In the genomic region with DNA sequence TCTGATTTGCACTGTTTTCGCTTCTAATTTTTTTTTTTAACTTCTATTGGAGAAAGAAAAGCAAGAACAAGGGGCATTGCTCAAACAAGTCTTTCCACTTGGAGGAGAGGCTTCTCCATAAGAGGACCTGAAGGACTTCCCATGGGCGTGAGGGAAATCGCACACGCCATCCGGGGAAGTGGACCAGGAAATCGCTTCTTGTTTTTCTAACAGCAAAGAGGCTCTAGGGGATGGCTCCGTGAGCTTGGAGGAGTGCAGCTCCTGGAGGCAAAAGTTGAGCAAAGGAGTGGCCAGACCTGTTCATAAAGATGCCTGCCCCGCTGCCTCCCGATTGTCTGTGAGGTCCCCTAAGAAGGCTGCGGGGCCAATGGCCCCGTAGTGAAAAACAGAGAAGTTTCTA, we compare ENCODE assay signal across 13 mouse cellular contexts. TPM values are rescaled to one million over a fixed set of nuclear protein-coding genes. Genes with fewer than 3 reads are reported as not detected.
DNase-seq lines count a peak whose midpoint lies in the region; ATAC-seq and TF ChIP-seq lines count a peak whose summit lies in the region.
"Had no signal": no experiment of that assay in that cellular context is flagged by ENCODE, and none has a peak within 500 bp of the region (broad histone marks: within the 10 kb centered on the region; RNA-seq: fewer than 3 reads in every experiment).

No protein-coding gene starts in this region.

- H3K4me3 ChIP-seq in brown adipose tissue, adult 24 weeks (ENCODE audit: insufficient read depth, low read depth, low read length), result peak overlapping the region; percentile 80
- H3K4me3 ChIP-seq in heart, embryonic 16.5 days (ENCODE audit: low read length), result peak overlapping the region; percentile 31
- H3K4me3 ChIP-seq in lung, postnatal 0 days (ENCODE audit: low read depth, low read length), result peak overlapping the region; percentile 45
- H3K4me3 ChIP-seq: hindbrain, embryonic 10.5 days; limb, embryonic 13.5 days had no signal

- peaks cover 24% of the 10 kb centered on the region for H3K4me1 ChIP-seq in brown adipose tissue, adult 24 weeks (ENCODE audit: control insufficient read depth, insufficient read depth, insufficient read length, low read length)
- H3K4me1 ChIP-seq in heart, embryonic 16.5 days (ENCODE audit: control insufficient read depth, insufficient read depth, low read length), result peaks cover 10% of the 10 kb centered on the region
- H3K4me1 ChIP-seq in lung, postnatal 0 days (ENCODE audit: insufficient read depth, low read depth, low read length), result no peaks in the 10 kb centered on the region; the same call in 1 of the 2 replicates
- H3K4me1 ChIP-seq: limb, embryonic 13.5 days had no signal

- H3K9ac ChIP-seq in heart, embryonic 16.5 days (ENCODE audit: low read length), result peak overlapping the region; percentile 12
- peak overlapping the region; percentile 55 for H3K9ac ChIP-seq in lung, postnatal 0 days (replicated peaks; ENCODE audit: low read depth)
- H3K9ac ChIP-seq: limb, embryonic 13.5 days had no signal

- no peaks in the 10 kb centered on the region for H3K36me3 ChIP-seq in heart, embryonic 16.5 days (ENCODE audit: control insufficient read depth, insufficient read depth)
- no peaks in the 10 kb centered on the region for H3K36me3 ChIP-seq in lung, postnatal 0 days (ENCODE audit: insufficient read depth, low read length)
- H3K36me3 ChIP-seq: hindbrain, embryonic 10.5 days; limb, embryonic 13.5 days had no signal

- peak; percentile 52 to 76 for DNase-seq in heart, adult 18-20 months
- DNase-seq in heart, postnatal 10 days, result no peak
- peak; percentile 83 for DNase-seq in lung, postnatal 0 days (ENCODE audit: low spot score)
- no peak for DNase-seq in right cerebral cortex, adult 2 months (ENCODE audit: low spot score in 2 of 2)
- no peak for DNase-seq in Muller cell, postnatal 12 days (ENCODE audit: inconsistent ontology term)
- DNase-seq: cerebellum, adult 9-11 months; right cerebral cortex, postnatal 4 days; thymus, adult 18-20 months had no signal

- peak; percentile 67 for TF ChIP-seq EP300 in lung, postnatal 0 days (IDR thresholded peaks at IDR 0.05)

- no peak for TF ChIP-seq CTCF in lung, postnatal 0 days (IDR thresholded peaks at IDR 0.05)

- no peak for ATAC-seq in heart, embryonic 16.5 days (replicated peaks; ENCODE audit: extremely low read depth, insufficient read depth, low FRiP score)
- ATAC-seq in lung, postnatal 0 days, result peak; percentile 86
- no peak for ATAC-seq in inflammation-experienced regulatory T-cells, adult 6 months

- peak overlapping the region; percentile 99 for H3K27ac ChIP-seq in brown adipose tissue, adult 24 weeks (replicated peaks; ENCODE audit: low read depth, low read length)
- peak overlapping the region; percentile 70 for H3K27ac ChIP-seq in heart, embryonic 16.5 days (ENCODE audit: low read length)
- peak overlapping the region; percentile 86 for H3K27ac ChIP-seq in lung, postnatal 0 days (ENCODE audit: low read length)
- H3K27ac ChIP-seq: hindbrain, embryonic 10.5 days; limb, embryonic 13.5 days had no signal

- intact Hi-C loops in heart, postnatal 10 days (cut with DNase I), result no loop called here

- no peaks in the 10 kb centered on the region for H3K27me3 ChIP-seq in heart, embryonic 16.5 days (ENCODE audit: control insufficient read depth, insufficient read depth, low read length)
- H3K27me3 ChIP-seq in lung, postnatal 0 days (replicated peaks; ENCODE audit: insufficient read depth, low read length), result no peaks in the 10 kb centered on the region
- H3K27me3 ChIP-seq: limb, embryonic 13.5 days had no signal

- no peaks in the 10 kb centered on the region for H3K9me3 ChIP-seq in heart, embryonic 16.5 days (replicated peaks; ENCODE audit: control insufficient read depth, low read length)
- H3K9me3 ChIP-seq in lung, postnatal 0 days (ENCODE audit: low read length), result no peaks in the 10 kb centered on the region
- H3K9me3 ChIP-seq: hindbrain, embryonic 10.5 days; limb, embryonic 13.5 days had no signal

- 67% methylated on average over 11 of the region's 11 CpGs for WGBS in heart, embryonic 16.5 days
- WGBS in lung, postnatal 0 days, result 55% methylated on average over 11 of the region's 11 CpGs

- H3K4me2 ChIP-seq in heart, embryonic 16.5 days (ENCODE audit: low read depth, low read length), result peak overlapping the region; percentile 46
- peak overlapping the region; percentile 53 for H3K4me2 ChIP-seq in lung, postnatal 0 days (replicated peaks; ENCODE audit: low read depth, low read length)
- H3K4me2 ChIP-seq: limb, embryonic 13.5 days had no signal

RNA-seq across cellular contexts. Expression of gene Adgrf5, which starts 29.0 kb away (rescaled TPM):
- total RNA-seq in heart, adult 18-20 months (2021), result 100 to 1,000 TPM; 168 to 185 TPM
- 100 to 1,000 TPM; 219 to 248 TPM for total RNA-seq in heart, postnatal 10 days (2021)
- polyA plus RNA-seq in brown adipose tissue, adult 24 weeks (2012; ENCODE audit: insufficient read depth, insufficient read length, missing spikeins), result 51.4 and 76.4 TPM in 2 replicates
- 21.5 and 26.3 TPM in 2 replicates for polyA plus RNA-seq in heart, embryonic 16.5 days (2015; fragmentation: Nextera tagmentation; extraction: Ambion mirVana)
- 51.1 and 68.6 TPM in 2 replicates for polyA plus RNA-seq in lung, postnatal 0 days (2015; fragmentation: Nextera tagmentation; extraction: Ambion mirVana)
- polyA plus RNA-seq in inflammation-experienced regulatory T-cells, adult 6 months (2017; shearing (Covaris generic)), result not detected

Comparison
In these comparisons a context has a peak if more than half of its experiments do, and no peak if none do; other contexts are left out.
1. DNase-seq: peak in heart, adult 18-20 months (2 of 2) and lung, postnatal 0 days (single experiment); none in heart, postnatal 10 days (0 of 2), right cerebral cortex, adult 2 months (0 of 2) and Muller cell, postnatal 12 days (single experiment).
2. RNA of gene Adgrf5, which starts 29.0 kb away (polyA plus RNA-seq): 51.4 to 76.4 TPM in brown adipose tissue, adult 24 weeks, 51.1 to 68.6 TPM in lung, postnatal 0 days and 21.5 to 26.3 TPM in heart, embryonic 16.5 days; not detected in inflammation-experienced regulatory T-cells, adult 6 months; every median in the first group is over 10 times any median in the second.
3. Peak in every context shown above with its lines, with median percentiles within 50 percentile points of each other: H3K27ac ChIP-seq and H3K4me3 ChIP-seq.